25 mouse cellular contexts compared by ENCODE assay signal in the genomic region with DNA sequence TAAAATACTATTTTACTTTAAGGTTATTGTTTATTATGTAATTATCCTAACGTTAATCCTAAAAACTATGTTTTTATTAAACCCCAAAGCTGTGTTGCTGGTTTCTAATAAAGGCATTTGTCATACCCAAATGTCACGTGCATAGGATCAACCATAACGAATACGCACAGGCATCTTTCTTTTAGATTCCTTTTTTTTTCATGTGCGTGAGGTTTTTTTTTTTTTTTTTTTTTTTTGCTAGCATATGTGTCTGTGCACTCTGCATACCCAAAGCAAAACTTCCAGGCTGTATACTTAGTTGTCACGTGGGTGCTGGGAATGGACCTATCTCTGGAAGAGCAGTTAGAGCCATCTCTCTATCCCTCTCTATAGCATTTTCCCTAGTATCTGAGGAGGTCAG. TPM values are rescaled to one million over a fixed set of nuclear protein-coding genes. Genes with fewer than 3 reads are reported as not detected.
DNase-seq lines count a peak whose midpoint lies in the region; ATAC-seq and TF ChIP-seq lines count a peak whose summit lies in the region.
"Had no signal": no experiment of that assay in that cellular context is flagged by ENCODE, and none has a peak within 500 bp of the region (broad histone marks: within the 10 kb centered on the region; RNA-seq: fewer than 3 reads in every experiment).

No protein-coding gene starts in this region.

- 0 out of 2 replicates have a peak, but pooled peaks cover 1% of the 10 kb centered on the region for H3K4me1 ChIP-seq in heart, adult 2 months (ENCODE audit: control insufficient read depth, insufficient read depth, low read length)
- H3K4me1 ChIP-seq in liver, embryonic 14.5 days (replicated peaks; ENCODE audit: control insufficient read depth in 2 of 2, insufficient read depth in 2 of 2, low read length in 1 of 2), result peaks cover 0 to 7% of the 10 kb centered on the region in 2 experiments; a peak in 1 of 4 replicates
- peaks cover 4% of the 10 kb centered on the region; the same call in 1 of the 2 replicates for H3K4me1 ChIP-seq in liver, embryonic 11.5 days (replicated peaks; ENCODE audit: control insufficient read depth, insufficient read depth, low read length)
- H3K4me1 ChIP-seq in MEL (ENCODE audit: control insufficient read depth in 1 of 2, insufficient read depth in 2 of 2, low read length in 2 of 2), result no peaks in the 10 kb centered on the region
- 0 out of 2 replicates have a peak, but pooled peaks cover 3% of the 10 kb centered on the region for H3K4me1 ChIP-seq in midbrain, embryonic 14.5 days (ENCODE audit: control insufficient read depth, insufficient read depth, low read length)
- H3K4me1 ChIP-seq: heart, embryonic 15.5 days had no signal

- intact Hi-C loops in heart, adult 2 months (cut with DNase I), result loop anchor here (2.0 kb wide), 1 partner anchor 83 kb away; no protein-coding TSS in a partner anchor
- intact Hi-C loops in heart, postnatal 36 days (cut with DNase I), result loop anchor here (5.0 kb wide), 2 partner anchors 93 to 312 kb away; no protein-coding TSS in a partner anchor

- no peaks in the 10 kb centered on the region for H3K9me3 ChIP-seq in liver, embryonic 14.5 days (ENCODE audit: control insufficient read depth, low read length)
- H3K9me3 ChIP-seq in liver, embryonic 11.5 days (ENCODE audit: control insufficient read depth, low read length), result no peaks in the 10 kb centered on the region
- H3K9me3 ChIP-seq in MEL (replicated peaks; ENCODE audit: insufficient read depth, low read length), result no peaks in the 10 kb centered on the region
- no peaks in the 10 kb centered on the region for H3K9me3 ChIP-seq in midbrain, embryonic 14.5 days (ENCODE audit: control insufficient read depth, low read length)
- H3K9me3 ChIP-seq: embryonic facial prominence, embryonic 10.5 days; embryonic facial prominence, embryonic 13.5 days; forebrain, embryonic 12.5 days; forebrain, embryonic 15.5 days; G1E; heart, embryonic 12.5 days; heart, embryonic 15.5 days had no signal

- H3K4me2 ChIP-seq in liver, embryonic 14.5 days (ENCODE audit: low read depth), result peak overlapping the region; percentile 88
- H3K4me2 ChIP-seq in liver, embryonic 11.5 days, result no peak overlapping the region
- H3K4me2 ChIP-seq in midbrain, embryonic 14.5 days (ENCODE audit: low read length), result no peak overlapping the region

- peaks cover 1% of the 10 kb centered on the region; the same call in 1 of the 2 replicates for H3K79me2 ChIP-seq in heart, adult 2 months (replicated peaks; ENCODE audit: control insufficient read depth, insufficient read depth, low read length)
- H3K79me2 ChIP-seq in MEL (ENCODE audit: control insufficient read depth, insufficient read depth, low read length, poor library complexity), result no peaks in the 10 kb centered on the region; the same call in 1 of the 2 replicates

- no peak for TF ChIP-seq EP300 in heart, adult 2 months (IDR thresholded peaks at IDR 0.05; ENCODE audit: insufficient read depth, low read depth, low read length)
- TF ChIP-seq EP300 in liver, embryonic 14.5 days (IDR thresholded peaks at IDR 0.05; ENCODE audit: low read depth), result no peak
- no peak for TF ChIP-seq EP300 in MEL (IDR thresholded peaks at IDR 0.05; ENCODE audit: low read depth in 1 of 2, low read length in 2 of 2)

- H3K9ac ChIP-seq in heart, adult 2 months (ENCODE audit: low read depth, low read length), result no peak overlapping the region
- no peak overlapping the region for H3K9ac ChIP-seq in liver, embryonic 14.5 days (replicated peaks)
- no peak overlapping the region for H3K9ac ChIP-seq in liver, embryonic 11.5 days (ENCODE audit: low read depth, low read length)
- no peak overlapping the region for H3K9ac ChIP-seq in MEL (ENCODE audit: control insufficient read depth, low read depth, low read length, poor library complexity, severe bottlenecking)
- H3K9ac ChIP-seq in midbrain, embryonic 14.5 days (replicated peaks; ENCODE audit: low read length), result no peak overlapping the region
- H3K9ac ChIP-seq: forebrain, embryonic 12.5 days; forebrain, embryonic 15.5 days; heart, embryonic 12.5 days; hindbrain, embryonic 14.5 days had no signal

- TF ChIP-seq POLR2A in heart, adult 2 months (IDR thresholded peaks at IDR 0.05; ENCODE audit: insufficient read depth, low read depth, low read length), result no peak
- TF ChIP-seq POLR2A in MEL (IDR thresholded peaks at IDR 0.05; ENCODE audit: control insufficient read depth in 1 of 2, insufficient read depth in 1 of 2, low read depth in 1 of 2, low read length in 2 of 2, poor library complexity in 1 of 2), result no peak

- TF ChIP-seq RAD21 in MEL (IDR thresholded peaks at IDR 0.05; ENCODE audit: low read depth, low read length), result no peak

- no peak overlapping the region for H3K4me3 ChIP-seq in heart, adult 2 months
- H3K4me3 ChIP-seq in liver, embryonic 14.5 days (ENCODE audit: insufficient read depth in 1 of 2, low read depth in 2 of 2, low read length in 2 of 2), result no peak overlapping the region
- no peak overlapping the region for H3K4me3 ChIP-seq in liver, embryonic 11.5 days (ENCODE audit: low read depth, low read length)
- peak overlapping the region; percentile 76 to 78; a peak in 2 of 4 replicates for H3K4me3 ChIP-seq in MEL (ENCODE audit: control insufficient read depth in 1 of 2, insufficient read depth in 1 of 2, low read depth in 2 of 2, low read length in 2 of 2)
- no peak overlapping the region for H3K4me3 ChIP-seq in midbrain, embryonic 14.5 days (replicated peaks; ENCODE audit: low read depth, low read length)
- H3K4me3 ChIP-seq: forebrain, embryonic 12.5 days had no signal

- no peaks in the 10 kb centered on the region for H3K36me3 ChIP-seq in heart, adult 2 months (ENCODE audit: control insufficient read depth, insufficient read depth, low read length)
- H3K36me3 ChIP-seq in liver, embryonic 14.5 days (replicated peaks; ENCODE audit: control insufficient read depth, insufficient read depth, low read depth), result peaks cover 4% of the 10 kb centered on the region
- no peaks in the 10 kb centered on the region; the same call in 1 of the 2 replicates for H3K36me3 ChIP-seq in liver, embryonic 11.5 days (ENCODE audit: control insufficient read depth, insufficient read depth, low read length)
- H3K36me3 ChIP-seq in MEL (ENCODE audit: control insufficient read depth in 1 of 2, insufficient read depth in 2 of 2, low read length in 2 of 2), result peaks cover 2 to 3% of the 10 kb centered on the region in 2 experiments; a peak in 2 of 4 replicates
- H3K36me3 ChIP-seq in midbrain, embryonic 14.5 days (ENCODE audit: control insufficient read depth, insufficient read depth, low read length), result no peaks in the 10 kb centered on the region
- H3K36me3 ChIP-seq: embryonic facial prominence, embryonic 10.5 days; forebrain, embryonic 12.5 days; forebrain, embryonic 15.5 days had no signal

- peak overlapping the region; percentile 93; the same call in 1 of the 2 replicates for H3K27ac ChIP-seq in heart, adult 2 months
- H3K27ac ChIP-seq in liver, embryonic 14.5 days, result no peak overlapping the region
- no peak overlapping the region for H3K27ac ChIP-seq in liver, embryonic 11.5 days (ENCODE audit: low read depth, low read length)
- H3K27ac ChIP-seq in MEL (ENCODE audit: control insufficient read depth, low read depth, low read length), result no peak overlapping the region; the same call in 1 of the 2 replicates
- no peak overlapping the region for H3K27ac ChIP-seq in midbrain, embryonic 14.5 days (replicated peaks; ENCODE audit: low read depth, low read length)
- H3K27ac ChIP-seq: embryonic facial prominence, embryonic 10.5 days; embryonic facial prominence, embryonic 13.5 days; forebrain, embryonic 12.5 days; forebrain, embryonic 15.5 days; hindbrain, embryonic 14.5 days had no signal

- no peaks in the 10 kb centered on the region for H3K27me3 ChIP-seq in heart, adult 2 months (ENCODE audit: control insufficient read depth, insufficient read depth, low read length)
- no peaks in the 10 kb centered on the region for H3K27me3 ChIP-seq in liver, embryonic 14.5 days (ENCODE audit: control insufficient read depth, insufficient read depth, low read length)
- no peaks in the 10 kb centered on the region for H3K27me3 ChIP-seq in liver, embryonic 11.5 days (replicated peaks; ENCODE audit: control insufficient read depth, insufficient read depth, low read length)
- no peaks in the 10 kb centered on the region; a peak in 1 of 4 replicates for H3K27me3 ChIP-seq in MEL (ENCODE audit: control insufficient read depth in 1 of 2, insufficient read depth in 2 of 2, low read length in 2 of 2)
- H3K27me3 ChIP-seq in midbrain, embryonic 14.5 days (ENCODE audit: control insufficient read depth, insufficient read depth, low read length), result no peaks in the 10 kb centered on the region
- H3K27me3 ChIP-seq: embryonic facial prominence, embryonic 13.5 days; forebrain, embryonic 15.5 days; heart, embryonic 12.5 days; heart, embryonic 15.5 days had no signal

- no peak for ATAC-seq in liver, embryonic 14.5 days (ENCODE audit: insufficient read depth)
- ATAC-seq in liver, embryonic 11.5 days (replicated peaks; ENCODE audit: low FRiP score), result no peak
- ATAC-seq in midbrain, embryonic 14.5 days (ENCODE audit: low FRiP score, low TSS enrichment), result no peak
- ATAC-seq: forebrain, embryonic 15.5 days had no signal

- 87% methylated on average over 6 of the region's 6 CpGs for WGBS in heart, adult 2 months
- 82% methylated on average over 6 of the region's 6 CpGs for WGBS in liver, embryonic 14.5 days (ENCODE audit: insufficient replicate concordance)
- 77% methylated on average over 6 of the region's 6 CpGs for WGBS in liver, embryonic 11.5 days
- 77% methylated on average over 6 of the region's 6 CpGs for WGBS in midbrain, embryonic 14.5 days

- TF ChIP-seq CTCF in heart, adult 2 months (IDR thresholded peaks at IDR 0.05), result no peak
- TF ChIP-seq CTCF in liver, embryonic 14.5 days (IDR thresholded peaks at IDR 0.05; ENCODE audit: low read depth), result no peak
- no peak for TF ChIP-seq CTCF in MEL (IDR thresholded peaks at IDR 0.05 in 2 of 3, conservative IDR thresholded peaks at IDR 0.05 in 1 of 3; ENCODE audit: control insufficient read depth in 1 of 3, insufficient read depth in 1 of 3, low read depth in 2 of 3, low read length in 3 of 3, poor library complexity in 1 of 3, severe bottlenecking in 1 of 3)

- DNase-seq in heart, adult 2 months, result no peak
- no peak for DNase-seq in heart, postnatal 36 days
- no peak for DNase-seq in liver, embryonic 14.5 days (ENCODE audit: low read depth in 3 of 3, low spot score in 3 of 3)
- DNase-seq in liver, embryonic 11.5 days (ENCODE audit: low spot score), result no peak
- no peak for DNase-seq in MEL (ENCODE audit: low read depth, low spot score)
- DNase-seq in frontal cortex, postnatal 36 days (ENCODE audit: low spot score in 2 of 2), result no peak
- DNase-seq in midbrain, embryonic 14.5 days, result no peak
- DNase-seq: adrenal gland, adult 2 months; adrenal gland, postnatal 14 days; cerebellum, adult 11 months; cerebellum, adult 2 months; cerebellum, adult 9-11 months; cerebellum, postnatal 25 days; gastrocnemius, adult 2 months; gastrocnemius, postnatal 14 days; heart, postnatal 10 days; heart, postnatal 4 days had no signal

RNA-seq across cellular contexts. Expression of a gene that starts 1.2 kb away (rescaled TPM):
- total RNA-seq in heart, adult 2 months (2021), result 10 to 100 TPM in 1 of 2 experiments, 1 to 10 TPM in 1; 7.7 to 11.0 TPM
- 3.7 and 7.1 TPM in 2 replicates for polyA plus RNA-seq in heart, adult 2 months (2012; rRNA removed)
- total RNA-seq in heart, postnatal 36 days (2021), result 10 to 100 TPM; 10.6 to 14.7 TPM
- 6.6 and 9.0 TPM in 2 replicates for polyA plus RNA-seq in liver, embryonic 14.5 days (2012; rRNA removed)
- polyA plus RNA-seq in liver, embryonic 14.5 days (2014; fragmentation: Nextera tagmentation; extraction: Ambion mirVana), result 5.9 and 6.0 TPM in 2 replicates
- polyA plus RNA-seq in liver, embryonic 11.5 days (2014; fragmentation: Nextera tagmentation; extraction: Ambion mirVana), result 12.1 and 12.5 TPM in 2 replicates
- 10.2 and 12.8 TPM in 2 replicates for total RNA-seq in MEL (2012; rRNA removed)
- 10 to 100 TPM; 18.5 to 78.3 TPM for polyA plus RNA-seq in MEL (2012; ENCODE audit: insufficient read depth in 1 of 2, insufficient read length in 2 of 2, low read depth in 1 of 2, low replicate concordance in 2 of 2, missing spikeins in 1 of 2)
- 1.1 and 2.9 TPM in 2 replicates for polyA plus RNA-seq in midbrain, embryonic 14.5 days (2014; fragmentation: Nextera tagmentation; extraction: Ambion mirVana)

Comparison
In these comparisons a context has a peak if more than half of its experiments do, and no peak if none do; other contexts are left out.
1. H3K4me3 ChIP-seq: peak in MEL (2 of 2); none in heart, adult 2 months (single experiment), liver, embryonic 14.5 days (0 of 2), liver, embryonic 11.5 days (single experiment) and midbrain, embryonic 14.5 days (single experiment).